Mouse (Mus musculus): Measurements from ENCODE around the gene Rnf17.

The Rnf17 gene

DNA sequence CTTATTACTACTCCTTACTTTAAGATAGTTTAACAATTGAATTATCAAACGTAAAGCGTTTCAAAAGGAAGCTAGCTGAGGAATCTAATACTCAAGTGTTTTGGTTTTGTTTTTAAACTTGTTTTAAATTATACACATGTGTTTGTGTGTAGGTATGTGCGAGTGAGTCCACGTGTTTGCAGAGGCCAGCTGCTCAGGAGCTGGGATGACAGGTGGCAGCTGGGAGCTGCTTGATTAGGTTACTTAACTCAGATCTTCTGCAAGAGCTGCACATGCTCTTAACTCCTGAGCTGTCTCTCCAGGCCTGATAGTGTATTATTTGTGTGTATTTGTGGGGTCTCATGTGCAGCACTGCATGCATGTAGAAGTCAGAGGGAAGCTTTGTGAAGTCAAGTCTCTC, 100.0 kb downstream of the Rnf17 start:
- DNase-seq (ENCODE audit: extremely low read depth, insufficient read length, low spot score): no peak

DNA sequence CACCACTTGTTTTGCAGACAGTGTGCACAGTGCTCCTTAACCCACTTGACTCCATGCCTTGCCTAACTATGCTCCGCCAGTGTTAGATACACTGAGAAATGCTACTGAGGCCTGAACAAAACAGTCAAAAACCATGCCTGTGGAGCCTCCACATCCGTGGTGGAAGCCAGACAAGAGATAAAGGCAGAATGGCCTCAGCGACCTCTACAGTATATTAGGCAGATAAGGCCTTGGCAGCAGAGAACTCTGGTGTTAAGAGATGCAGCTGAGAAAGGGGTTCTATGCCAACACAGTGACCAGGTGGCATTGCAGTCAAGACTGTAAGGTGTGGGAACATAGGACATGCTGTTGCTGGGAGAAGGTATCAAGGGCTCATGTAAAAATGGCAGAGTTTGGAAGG, 104.4 kb downstream of the Rnf17 start:
- DNase-seq (ENCODE audit: extremely low read depth, insufficient read length, low spot score): no peak

DNA sequence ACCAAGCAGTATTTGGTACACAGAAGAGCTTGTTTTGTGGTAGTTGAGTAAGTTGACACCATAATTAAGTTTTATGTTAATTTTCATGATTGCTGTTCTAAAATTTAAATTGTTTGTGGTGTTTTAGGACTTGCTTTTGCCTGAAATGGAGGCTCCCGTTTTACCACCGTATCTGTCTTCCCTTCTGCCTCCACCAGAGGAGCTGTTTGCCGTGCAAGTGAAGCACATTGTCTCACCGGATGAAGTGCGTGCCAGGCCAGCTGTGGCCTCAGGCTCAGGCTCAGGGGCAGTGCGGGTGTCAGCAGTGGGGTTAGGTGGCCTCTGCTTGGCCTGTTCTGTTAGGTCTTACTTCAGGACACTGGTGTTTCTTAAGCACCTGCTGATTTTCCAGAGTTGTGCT, 109.7 kb downstream of the Rnf17 start:
- peak; percentile 17 for DNase-seq (ENCODE audit: extremely low read depth, insufficient read length, low spot score)

DNA sequence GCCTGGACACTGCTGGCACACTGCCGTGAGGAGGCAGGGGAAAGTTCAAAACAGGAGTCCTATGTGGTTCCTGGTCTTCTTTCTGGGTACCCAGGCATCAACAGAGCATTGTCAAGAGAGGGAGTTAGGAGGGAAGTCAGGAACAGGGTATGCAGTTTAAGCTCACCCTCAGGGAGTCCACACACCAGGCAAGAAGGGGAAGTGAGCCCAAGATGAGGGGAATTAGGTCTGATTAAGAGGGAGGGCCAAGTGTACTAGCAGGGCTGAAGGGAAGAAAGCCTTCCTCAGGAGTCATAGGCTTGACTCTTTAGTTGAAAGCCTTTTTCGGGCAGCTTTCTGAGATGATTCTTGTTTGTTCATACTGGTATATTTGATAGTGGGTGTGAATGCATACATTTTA, 112.4 kb downstream of the Rnf17 start:
- no peak for DNase-seq (ENCODE audit: extremely low read depth, insufficient read length, low spot score)

DNA sequence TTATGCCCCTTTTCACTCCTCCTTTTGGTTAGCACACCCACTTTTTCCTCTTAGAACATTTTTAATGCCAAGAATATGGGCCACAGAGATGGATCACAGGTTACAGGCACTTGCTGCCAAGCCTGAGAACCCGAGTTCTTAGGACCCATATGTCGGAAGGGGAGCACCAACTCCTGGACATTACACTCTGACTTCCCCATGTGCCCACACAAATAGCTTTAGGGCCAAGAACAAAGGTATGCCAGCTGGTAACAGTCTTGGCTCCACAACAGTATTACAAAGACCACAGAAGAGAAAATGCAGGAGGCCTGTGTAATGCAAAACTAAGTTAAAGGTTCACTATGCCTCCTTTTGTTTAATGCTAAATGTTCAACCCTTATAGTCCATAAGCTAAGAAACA, 128.4 kb downstream of the Rnf17 start:
- no peak for DNase-seq (ENCODE audit: extremely low read depth, insufficient read length, low spot score)

DNA sequence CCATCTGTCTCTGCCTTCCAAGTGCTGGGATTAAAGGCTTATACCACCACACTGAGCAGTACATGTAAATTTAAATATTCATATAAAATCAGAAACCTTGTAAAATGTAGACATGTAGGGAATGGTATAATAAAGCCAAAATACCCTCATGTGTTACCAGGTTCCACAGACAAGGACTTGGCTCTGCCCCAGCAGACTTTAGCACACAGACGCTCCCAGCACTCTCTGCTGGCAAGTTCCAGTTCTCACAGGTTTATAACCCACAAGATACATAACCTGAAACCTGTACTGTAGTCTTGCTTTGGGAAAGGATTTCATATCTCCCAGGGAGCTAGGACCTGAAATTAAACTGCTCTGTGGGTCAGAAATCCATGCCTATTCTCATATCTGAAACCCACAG, 142.6 kb downstream of the Rnf17 start:
- DNase-seq (ENCODE audit: extremely low read depth, insufficient read length, low spot score): no peak

DNA sequence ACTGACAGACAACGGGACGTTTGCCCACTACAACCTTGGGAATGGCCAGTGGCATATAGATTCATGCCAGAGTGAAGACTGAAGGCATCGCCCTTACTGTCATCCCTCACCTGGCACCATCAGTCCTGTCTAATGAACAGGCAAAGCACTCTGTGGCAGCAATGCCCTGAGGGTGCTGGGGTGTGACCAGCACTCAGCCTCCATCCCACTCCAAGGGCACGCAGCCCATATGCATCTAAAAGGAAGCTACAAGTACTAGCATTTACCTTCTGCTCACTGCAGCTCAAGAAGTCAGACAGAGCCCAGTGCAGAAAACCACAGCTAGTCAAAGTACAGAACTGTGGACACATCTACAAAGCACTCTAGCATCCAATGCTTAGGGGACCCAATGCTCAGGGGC, 143.1 kb downstream of the Rnf17 start:
- no peak for DNase-seq (ENCODE audit: extremely low read depth, insufficient read length, low spot score)

DNA sequence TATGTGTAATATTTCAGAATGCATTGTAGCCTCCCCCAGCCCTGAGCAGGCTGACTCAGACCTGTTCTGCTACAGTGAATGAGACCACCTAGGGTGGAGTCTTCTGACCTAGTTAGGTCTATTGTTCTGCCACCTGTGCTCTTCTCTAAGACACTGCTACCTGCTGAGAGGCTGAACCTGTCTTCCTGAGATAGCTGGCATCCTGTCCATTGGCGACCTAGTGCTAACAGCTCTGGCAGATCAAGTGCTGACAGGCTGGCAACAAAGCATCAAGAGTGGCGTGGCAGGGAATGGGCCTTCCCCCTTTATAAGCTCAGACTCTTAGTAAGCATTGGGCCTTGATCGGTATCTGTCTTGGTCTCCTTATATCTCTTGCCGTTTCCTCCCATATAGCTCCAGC, 148.6 kb downstream of the Rnf17 start:
- no peak for DNase-seq (ENCODE audit: extremely low read depth, insufficient read length, low spot score)

DNA sequence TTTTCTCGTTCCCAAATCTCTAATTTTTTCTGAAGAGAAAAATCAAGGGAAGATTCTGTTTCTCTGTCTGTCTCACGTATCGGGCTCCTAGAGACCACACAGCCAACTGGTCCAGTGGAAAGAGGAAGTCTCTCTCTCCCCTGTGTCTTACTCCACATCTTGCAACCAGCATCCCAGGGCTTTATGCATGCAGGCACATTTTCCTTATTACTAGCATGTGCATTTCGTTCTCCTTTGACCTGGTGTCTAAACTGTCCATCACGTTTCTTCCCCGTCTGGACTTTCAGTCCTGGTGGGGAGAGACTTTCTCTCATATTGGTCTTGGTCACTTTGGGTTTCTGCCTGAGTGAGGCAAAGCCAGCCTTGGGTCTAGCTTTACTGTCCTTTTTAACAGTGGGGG, 150.5 kb downstream of the Rnf17 start:
- no peak for DNase-seq (ENCODE audit: extremely low read depth, insufficient read length, low spot score)

DNA sequence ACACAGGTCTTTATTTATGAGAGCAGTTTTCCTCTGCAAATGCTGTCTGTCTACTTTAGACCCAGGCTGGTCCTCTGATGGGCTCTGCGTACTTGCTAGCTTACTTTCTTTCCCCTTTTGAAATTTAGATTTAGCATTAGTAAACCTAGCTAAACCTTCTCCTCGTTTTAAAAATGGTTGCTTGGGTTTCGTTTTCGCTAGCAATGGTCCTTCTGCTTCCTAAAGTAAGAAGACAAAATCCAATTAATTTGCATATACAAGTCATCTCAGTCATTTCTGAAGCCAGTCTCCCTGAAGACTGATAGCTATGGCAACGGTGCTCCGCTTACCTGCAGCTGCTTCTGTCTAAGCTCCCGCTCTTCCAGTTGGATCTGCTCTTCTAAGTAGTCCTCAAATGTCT, 150.9 kb downstream of the Rnf17 start:
- no peak for DNase-seq (ENCODE audit: extremely low read depth, insufficient read length, low spot score)

DNA sequence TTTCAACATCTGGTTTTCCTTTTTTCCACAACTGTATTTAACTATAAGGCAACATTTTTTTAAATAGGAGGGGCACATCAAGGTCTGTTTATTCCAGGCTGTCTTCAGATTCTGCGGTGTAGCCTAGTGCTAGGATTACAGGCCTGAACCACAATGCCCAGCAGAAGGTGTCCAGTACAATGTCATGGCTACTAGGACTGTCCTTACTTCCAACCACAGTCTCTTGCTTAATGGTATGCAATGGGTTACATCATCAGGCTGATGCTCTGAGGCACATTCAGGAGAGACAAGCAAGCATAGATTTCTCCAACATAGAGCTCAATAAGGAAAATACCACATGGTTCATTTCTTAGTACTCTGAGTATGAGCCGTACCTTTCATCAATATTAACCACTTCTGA, 152.3 kb downstream of the Rnf17 start:
- DNase-seq (ENCODE audit: extremely low read depth, insufficient read length, low spot score): no peak

DNA sequence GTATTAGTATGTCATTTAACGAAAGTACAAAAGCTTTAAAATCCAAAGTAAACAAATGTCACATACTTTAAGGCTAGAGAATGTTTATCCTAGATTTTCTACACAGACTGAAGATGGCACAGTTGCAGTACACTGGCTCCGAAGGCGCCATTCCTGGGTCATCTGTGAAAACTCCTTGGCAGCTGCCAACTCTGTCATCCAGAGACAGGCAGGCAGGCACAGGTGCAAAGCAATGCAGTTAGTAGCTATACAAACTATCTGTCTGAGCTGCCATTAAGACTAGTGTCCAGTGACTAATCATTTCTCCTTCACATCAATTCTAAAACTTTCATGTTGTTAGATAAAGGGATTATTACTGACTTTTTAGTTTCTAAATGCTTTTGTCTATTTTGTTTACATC, 156.8 kb downstream of the Rnf17 start:
- DNase-seq (ENCODE audit: extremely low read depth, insufficient read length, low spot score): no peak

DNA sequence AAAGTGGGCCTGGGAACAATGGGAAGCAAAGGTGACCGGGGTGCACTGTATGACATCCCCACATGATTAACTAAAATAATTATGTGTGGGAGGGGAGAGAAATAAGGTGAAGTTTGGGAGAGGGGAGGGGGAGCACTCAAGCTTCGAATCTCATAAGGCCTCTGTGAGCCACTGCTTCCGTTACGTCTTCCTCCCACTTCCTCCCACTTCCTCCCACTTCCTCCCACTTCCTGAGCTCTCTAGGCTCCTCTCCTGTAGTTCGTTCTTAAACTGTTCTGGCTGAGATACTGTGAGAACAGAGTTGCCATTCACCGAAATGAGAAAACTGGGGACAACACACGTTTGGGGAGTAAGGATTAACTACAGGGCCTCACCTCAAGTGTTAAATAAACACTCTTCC, 165.1 kb downstream of the Rnf17 start:
- no peak for DNase-seq (ENCODE audit: extremely low read depth, insufficient read length, low spot score)

DNA sequence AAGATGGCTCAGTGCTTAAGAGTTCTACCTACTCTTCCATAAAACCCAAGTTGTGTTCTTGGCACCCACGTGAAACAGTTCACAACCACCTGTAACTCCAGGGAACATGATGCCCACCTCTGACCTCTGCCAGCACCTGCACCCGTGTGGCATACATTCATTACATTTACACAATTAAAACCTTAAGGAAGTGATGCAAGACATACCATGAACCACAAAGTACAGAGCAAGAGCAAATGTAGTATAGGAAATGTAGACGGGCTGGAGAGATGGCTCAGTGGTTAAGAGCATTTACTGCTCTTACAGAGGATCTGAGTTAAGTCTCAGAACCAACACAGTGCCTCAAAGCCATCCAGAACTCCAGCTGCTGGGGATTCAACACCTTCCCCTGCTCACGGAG, 166.7 kb downstream of the Rnf17 start:
- DNase-seq (ENCODE audit: extremely low read depth, insufficient read length, low spot score): no peak

DNA sequence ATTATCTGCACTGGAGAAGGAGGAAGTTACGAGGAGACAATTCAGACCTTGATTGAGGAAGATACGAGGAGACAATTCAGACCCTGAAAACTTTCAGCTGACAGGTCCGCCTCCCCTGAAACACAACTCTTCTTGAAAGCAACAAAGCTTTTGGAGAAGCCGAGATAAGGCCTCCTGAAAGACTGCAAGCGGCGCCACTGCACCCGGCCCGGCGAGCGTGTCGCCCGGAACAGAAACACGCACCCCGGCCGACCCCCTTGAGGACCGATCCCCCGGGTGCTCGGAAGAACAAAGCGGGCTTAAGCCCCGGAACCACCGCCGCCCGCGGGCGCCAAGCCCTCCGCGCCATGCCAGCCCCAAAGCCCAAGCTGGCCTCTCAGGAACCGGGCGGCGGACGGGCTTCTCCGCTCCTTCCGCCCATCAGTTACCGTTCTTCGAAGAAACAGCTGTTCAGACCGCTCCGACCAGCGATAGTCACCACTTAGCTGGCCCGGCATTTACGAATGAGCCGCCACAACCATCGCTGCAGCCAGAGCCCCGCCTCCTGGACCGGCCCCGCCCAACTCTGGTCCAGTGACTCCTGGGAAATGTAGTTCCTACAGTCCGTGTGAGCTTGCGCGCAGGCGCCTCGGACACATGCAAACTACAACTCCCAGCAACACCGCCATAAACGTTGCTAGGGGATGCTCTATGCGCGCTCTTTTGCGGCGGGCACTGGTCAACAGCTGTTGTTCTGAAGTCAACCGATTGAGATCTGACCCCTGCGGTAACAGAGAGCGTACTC, 169.1 kb downstream of the Rnf17 start:
- DNase-seq (ENCODE audit: extremely low read depth, insufficient read length, low spot score): peak; percentile 96

DNA sequence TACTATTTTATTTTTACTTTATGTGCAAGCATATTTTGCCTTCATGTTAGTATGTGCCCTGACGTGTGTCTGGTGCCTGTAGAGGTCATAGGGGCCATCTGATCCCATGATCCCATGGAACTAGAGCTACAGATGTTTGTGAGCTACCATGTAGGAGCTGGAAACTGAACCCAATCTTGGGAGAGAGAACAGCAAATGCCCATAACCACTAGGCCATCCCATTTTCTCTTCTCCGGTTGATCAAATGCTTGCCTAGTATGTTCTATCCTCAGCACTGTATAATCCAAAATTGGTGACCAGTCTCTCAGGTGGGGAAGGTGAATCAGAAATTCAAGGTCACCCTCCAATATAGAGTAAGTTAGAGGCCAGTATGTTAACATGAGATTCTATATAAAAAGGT, 170.2 kb downstream of the Rnf17 start:
- no peak for DNase-seq (ENCODE audit: extremely low read depth, insufficient read length, low spot score)

All from 3134 (cell line).